Mouse (Mus musculus) ovary, adult 18-20 months (tissue): Measurements from ENCODE around the gene Ucp3.

Source experiments
- DNase-seq: peaks from one replicate; pipeline ENCODE4 v3.0.0; 2022; ENCODE audit warnings: low spot score, mixed read lengths

The Ucp3 gene

DNA sequence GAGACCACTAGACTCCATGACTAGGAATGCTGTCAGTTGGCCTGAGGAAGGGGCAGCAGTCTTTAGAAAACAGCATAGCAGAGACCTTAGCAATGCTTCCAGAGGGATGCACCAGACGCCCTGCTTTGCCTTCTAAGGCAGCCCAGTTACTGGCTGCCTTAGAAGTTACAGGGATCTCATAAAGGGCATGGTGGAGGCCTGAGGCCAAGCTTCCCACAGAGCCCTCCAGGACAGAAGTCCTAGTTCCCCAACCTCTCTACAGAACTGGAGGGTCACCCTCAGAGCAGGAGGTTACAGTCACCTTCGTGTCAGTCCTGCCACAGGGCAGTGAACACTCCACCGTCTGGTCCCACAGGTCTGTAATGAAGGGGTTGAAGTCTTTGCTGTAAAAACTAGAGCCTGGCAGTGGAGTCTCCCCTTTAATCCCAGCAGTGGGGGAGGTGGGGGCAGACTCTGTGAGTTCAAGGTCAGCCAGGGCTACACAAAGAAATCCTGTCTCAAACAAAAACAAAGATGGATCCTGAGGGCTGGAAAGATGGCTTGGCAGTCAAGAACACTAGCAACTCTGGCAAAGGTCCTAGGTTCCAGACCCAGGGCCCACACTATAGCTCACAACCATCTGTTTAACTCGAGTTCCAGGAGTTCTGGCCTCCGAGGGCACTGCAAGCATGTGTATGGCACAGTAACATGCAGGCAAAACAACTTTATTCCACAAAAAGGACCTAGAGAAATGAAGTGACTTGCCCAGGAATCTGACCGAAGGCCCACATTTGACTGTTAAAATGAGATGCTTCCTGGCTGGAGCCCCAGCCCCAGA, 28.4 kb downstream of the Ucp3 start:
- DNase-seq: no peak

GRCm38 (mm10) chr7:100501844-100502373, 29.1 kb downstream of the Ucp3 start:
- DNase-seq: no peak

- DNase-seq: no peak
Observed at GRCm38 (mm10) chr7:100502374-100502922, 29.7 kb downstream of the Ucp3 start.

DNA sequence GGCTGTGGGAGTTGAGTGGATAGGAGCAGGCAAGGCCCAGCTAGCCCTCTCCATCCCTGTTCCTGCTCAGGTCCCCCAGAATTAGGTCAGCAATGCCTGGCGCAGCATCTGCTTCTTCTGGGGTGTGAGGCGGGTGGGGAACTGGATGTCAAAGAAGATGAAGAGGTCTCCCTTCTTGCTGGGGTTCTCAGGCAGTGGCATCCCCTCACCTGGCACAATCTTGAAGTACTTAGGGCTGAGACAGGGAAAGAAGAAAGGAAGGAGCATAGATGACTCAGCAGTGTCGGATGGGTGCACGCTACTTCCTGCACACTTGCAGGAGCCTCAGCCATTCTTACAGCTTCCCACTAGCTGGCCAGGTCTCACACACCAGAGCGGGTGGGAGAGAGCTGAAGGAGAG, 30.3 kb downstream of the Ucp3 start:
- DNase-seq: no peak

DNA sequence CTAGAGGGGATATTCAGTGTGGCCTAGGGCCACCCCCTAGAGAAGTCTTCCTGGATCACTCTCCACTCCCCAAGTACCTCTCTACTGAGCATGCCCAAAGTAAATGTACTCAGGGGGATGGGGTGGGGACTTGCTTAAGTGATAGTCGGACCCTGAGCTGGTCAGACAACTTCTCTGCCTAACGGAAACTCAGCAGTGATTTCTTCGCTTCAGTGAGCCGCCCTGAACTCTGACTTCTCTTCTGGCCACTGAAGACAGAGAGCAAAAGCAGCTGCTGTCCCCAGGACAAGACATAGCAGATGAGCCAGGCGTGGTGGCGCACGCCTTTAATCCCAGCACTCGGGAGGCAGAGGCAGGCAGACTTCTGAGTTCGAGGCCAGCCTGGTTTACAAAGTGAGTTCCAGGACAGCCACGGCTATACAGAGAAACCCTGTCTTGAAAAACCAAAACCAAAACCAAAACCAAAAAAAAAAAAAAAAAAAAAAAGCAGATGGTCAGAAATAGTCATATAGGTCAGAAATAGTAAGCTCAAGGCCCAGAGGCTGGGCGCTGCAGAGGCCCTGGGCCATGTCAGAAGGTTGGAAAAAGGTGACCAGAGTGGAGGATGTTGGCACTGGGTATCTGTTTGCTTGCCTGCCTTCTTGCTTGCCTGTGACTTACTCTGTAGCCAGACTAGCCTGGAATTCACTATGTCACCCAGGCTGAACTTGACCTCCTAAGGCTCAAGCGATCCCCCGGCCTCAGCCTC, 32.1 kb downstream of the Ucp3 start:
- no peak for DNase-seq

- no peak for DNase-seq
Observed at GRCm38 (mm10) chr7:100506494-100506893, 33.7 kb downstream of the Ucp3 start.

DNA sequence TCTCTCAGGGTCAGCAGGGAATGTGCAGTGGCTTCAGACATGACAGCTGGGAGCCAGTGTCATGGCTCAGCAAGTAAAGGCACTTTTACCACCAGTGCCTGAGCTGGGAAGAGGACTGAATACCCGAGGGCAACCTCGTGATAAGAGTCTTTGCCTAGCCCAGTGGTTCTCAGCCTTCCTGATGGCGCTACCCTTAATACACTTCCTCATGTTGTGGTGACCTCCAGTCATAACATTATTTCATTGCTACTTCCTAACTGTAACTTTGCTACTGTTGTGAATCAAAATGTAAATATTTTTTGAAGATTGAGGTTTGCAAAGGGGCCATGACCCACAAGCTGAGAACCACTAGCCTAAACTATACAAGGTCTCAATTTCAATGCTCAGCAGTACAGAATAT, 35.9 kb downstream of the Ucp3 start:
- DNase-seq: no peak

DNA sequence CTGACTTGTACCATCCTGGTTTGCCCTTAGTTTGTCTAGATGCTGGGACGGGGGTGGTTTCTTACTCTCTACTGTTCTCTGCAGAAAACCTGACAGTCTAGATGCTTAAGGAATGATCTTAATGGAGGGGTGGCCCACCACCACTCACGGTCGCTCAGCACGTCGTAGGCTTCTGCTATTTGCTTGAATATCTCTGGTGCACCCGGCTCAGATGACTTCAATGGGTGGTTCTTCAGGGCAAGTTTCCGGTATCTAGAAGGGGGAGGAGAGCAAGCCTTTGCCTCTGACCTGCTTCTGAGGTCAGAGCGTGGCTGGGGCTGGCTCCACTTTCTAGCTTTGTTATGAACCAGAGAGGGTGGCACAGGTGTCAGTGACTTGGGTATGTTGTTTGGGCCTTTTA, 38.8 kb downstream of the Ucp3 start:
- no peak for DNase-seq

DNA sequence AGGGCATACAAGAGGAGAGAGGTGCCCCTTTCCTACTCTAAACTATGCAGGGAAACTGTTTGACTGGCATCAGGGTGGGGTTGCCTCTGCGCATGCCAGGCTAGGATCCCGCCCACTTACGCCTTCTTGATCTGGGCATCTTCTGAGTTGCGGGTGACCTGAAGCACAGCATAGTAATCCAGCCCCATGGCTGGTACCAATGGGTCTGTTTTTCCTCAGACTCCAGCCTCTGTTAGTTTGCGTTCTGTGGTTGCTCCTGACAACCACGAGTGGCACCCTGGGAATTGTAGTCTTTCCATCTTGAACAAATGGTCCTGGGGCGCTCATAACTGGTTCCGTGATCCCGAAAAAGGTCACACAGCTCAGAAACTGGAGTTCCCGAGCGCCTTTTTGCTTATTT, 41.8 kb downstream of the Ucp3 start, which contains the start of gene Dnajb13:
Gene Dnajb13 (minus strand): TSS at position 388 of the 400 bp plus-strand sequence.
- DNase-seq: no peak

DNA sequence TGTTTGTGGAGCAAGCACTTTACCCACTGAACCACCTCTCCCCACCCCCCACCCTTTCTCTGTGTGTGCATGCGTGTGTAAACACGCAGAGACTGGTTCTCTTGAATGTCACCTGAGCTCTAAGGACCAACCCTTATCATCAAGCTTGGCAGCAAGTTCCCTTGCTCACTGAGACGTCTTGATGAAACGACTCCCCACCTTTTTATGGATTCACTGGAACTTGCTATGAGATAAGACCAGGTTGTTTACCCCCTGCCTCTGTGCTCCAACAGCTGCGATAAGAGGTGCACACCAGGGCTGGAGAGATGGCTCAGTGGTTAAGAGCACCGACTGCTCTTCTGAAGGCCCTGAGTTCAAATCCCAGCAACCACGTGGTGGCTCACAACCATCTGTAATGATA, 47.4 kb downstream of the Ucp3 start:
- DNase-seq: no peak

DNA sequence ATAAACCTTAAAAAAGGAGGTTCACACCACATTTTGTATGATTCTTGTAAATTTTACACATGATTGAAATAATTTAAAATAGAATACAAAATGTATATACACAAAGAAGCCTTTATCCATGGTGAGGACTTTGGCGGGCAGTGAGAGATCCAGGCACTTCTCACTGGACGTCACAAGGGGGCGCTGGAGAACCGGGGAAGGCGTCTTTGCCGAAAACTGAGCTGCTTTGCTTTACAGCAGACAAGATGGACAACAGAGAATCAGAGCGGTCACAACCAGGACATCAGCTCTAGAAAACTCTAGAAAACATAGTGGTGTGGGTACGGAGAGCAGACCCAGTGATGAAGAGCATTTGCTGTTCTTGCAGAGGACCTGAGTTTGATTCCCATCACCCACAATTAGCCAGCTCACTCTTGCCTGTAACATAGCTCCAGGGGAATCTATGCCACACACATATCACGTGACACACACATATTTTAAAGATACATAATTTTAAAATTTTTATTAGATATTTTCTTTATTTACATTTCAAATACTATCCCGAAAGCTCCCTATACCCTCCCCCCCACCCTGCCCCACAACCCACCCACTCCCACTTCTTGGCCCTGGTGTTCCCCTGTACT, 48.0 kb downstream of the Ucp3 start:
- DNase-seq: no peak

DNA sequence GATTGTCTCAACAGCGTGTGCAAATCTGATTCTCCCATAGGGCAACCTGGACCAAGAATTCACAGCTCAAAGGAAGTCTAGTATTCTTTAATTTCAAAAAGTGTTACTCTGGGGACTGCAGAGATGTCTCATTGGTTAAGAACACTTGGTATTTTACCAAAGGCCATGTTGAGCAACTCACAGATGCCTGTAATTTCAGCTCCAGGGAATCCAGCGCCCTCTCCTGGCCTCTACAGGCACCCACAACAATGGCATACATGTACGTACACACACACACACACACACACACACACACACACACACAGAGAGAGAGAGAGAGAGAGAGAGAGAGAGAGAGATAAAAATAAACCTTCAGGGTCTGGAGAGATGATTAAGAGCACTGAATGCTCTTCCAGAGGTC, 49.4 kb downstream of the Ucp3 start:
- DNase-seq: no peak

- no peak for DNase-seq
Observed at GRCm38 (mm10) chr7:100524669-100525068, 51.9 kb downstream of the Ucp3 start.

GRCm38 (mm10) chr7:100530766-100531165, 58.0 kb downstream of the Ucp3 start:
- DNase-seq: no peak

- DNase-seq: no peak
Observed at GRCm38 (mm10) chr7:100533503-100533902, 60.7 kb downstream of the Ucp3 start.

GRCm38 (mm10) chr7:100534216-100534615, 61.4 kb downstream of the Ucp3 start:
- no peak for DNase-seq

DNA sequence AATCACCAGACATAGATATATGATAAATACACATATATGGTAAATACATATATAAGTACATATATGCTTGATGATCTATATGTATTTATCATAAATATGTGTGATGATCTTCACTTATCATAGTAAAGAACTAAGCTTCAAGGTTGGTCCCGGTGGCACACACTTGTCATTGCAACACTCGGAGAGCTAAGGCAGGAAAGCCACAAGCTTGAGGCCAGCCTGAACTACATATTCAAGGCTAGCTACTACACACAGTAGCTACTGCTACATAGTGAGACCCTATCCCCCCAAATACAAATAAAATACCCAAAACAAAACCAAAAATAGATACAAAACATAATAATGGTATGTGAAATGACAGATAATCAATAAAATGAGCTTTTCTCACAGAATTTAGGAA, 63.0 kb downstream of the Ucp3 start:
- DNase-seq: no peak
